Mouse (Mus musculus) MEL (cell line): ENCODE results near the gene Cbr4. TPM values are rescaled to one million over a fixed set of nuclear protein-coding genes. Genes with fewer than 3 reads are reported as not detected.

Experiments used
- DNase-seq: peaks from one replicate; pipeline ENCODE4 v3.0.0; 2011; ENCODE audit warnings: low read depth, low spot score
- H3K27ac ChIP-seq: 2 replicates; pipeline ENCODE4 v1.5.1; 2012; ENCODE audit warnings: low read depth, mild to moderate bottlenecking, control low read depth, low read length, moderate library complexity; ENCODE audit not compliant: control insufficient read depth
- H3K27me3 ChIP-seq, 2 experiments: fragments of 150-350 bp in 1 of 2; sonication (generic) in 1 of 2; 2 replicates each; pipeline ENCODE4 v1.6.1; 2012; ENCODE audit warnings: low read length in 2 of 2, mild to moderate bottlenecking in 2 of 2, improper control_type of control experiment in 1 of 2, moderate library complexity in 1 of 2; ENCODE audit not compliant: insufficient read depth in 2 of 2, control insufficient read depth in 1 of 2
- H3K36me3 ChIP-seq, 2 experiments: 2 replicates each; pipeline ENCODE4 v1.6.1; 2012 to 2014; ENCODE audit warnings: low read length in 2 of 2, improper control_type of control experiment in 1 of 2, inconsistent platforms in 1 of 2, mild to moderate bottlenecking in 1 of 2; ENCODE audit not compliant: insufficient read depth in 2 of 2, control insufficient read depth in 1 of 2
- H3K4me1 ChIP-seq, 2 experiments: fragments of 150-350 bp in 1 of 2; sonication (generic) in 1 of 2; 2 replicates each; pipeline ENCODE4 v1.6.1; 2012; ENCODE audit warnings: low read length in 2 of 2, improper control_type of control experiment in 1 of 2, mild to moderate bottlenecking in 1 of 2; ENCODE audit not compliant: insufficient read depth in 2 of 2, control insufficient read depth in 1 of 2
- H3K4me3 ChIP-seq, 2 experiments: fragments of 150-350 bp in 1 of 2; sonication (generic) in 1 of 2; 2 replicates each; pipeline ENCODE4 v1.5.1; 2012; ENCODE audit warnings: low read depth in 2 of 2, low read length in 2 of 2, mild to moderate bottlenecking in 2 of 2, moderate library complexity in 2 of 2, control low read depth in 1 of 2, improper control_type of control experiment in 1 of 2; ENCODE audit not compliant: control insufficient read depth in 1 of 2, insufficient read depth in 1 of 2
- H3K79me2 ChIP-seq: 2 replicates; pipeline ENCODE4 v1.6.1; 2012; ENCODE audit warnings: mild to moderate bottlenecking, low read length, moderate library complexity; ENCODE audit not compliant: control insufficient read depth, poor library complexity, insufficient read depth
- H3K9ac ChIP-seq: 2 replicates; pipeline ENCODE4 v1.6.1; 2012; ENCODE audit warnings: low read depth, mild to moderate bottlenecking, control low read depth, low read length, moderate library complexity; ENCODE audit not compliant: control insufficient read depth, poor library complexity, severe bottlenecking
- H3K9me3 ChIP-seq: fragments of 150-350 bp; sonication (generic); replicated peaks from 2 replicates; pipeline ENCODE4 v1.6.1; 2012; ENCODE audit warnings: mild to moderate bottlenecking, low read length, improper control_type of control experiment, moderate library complexity; ENCODE audit not compliant: insufficient read depth
- CHD2 ChIP-seq: IDR thresholded peaks from 2 replicates; pipeline ENCODE4 v1.6.1; 2011; ENCODE audit warnings: low read length, improper control_type of control experiment
- ETS1 ChIP-seq: IDR thresholded peaks from 2 replicates; pipeline ENCODE4 v1.6.1; 2012; ENCODE audit warnings: low read depth, mild to moderate bottlenecking, inconsistent platforms, low read length, improper control_type of control experiment, moderate library complexity
- GABPA ChIP-seq: IDR thresholded peaks from 2 replicates; pipeline ENCODE4 v1.6.1; 2012; ENCODE audit warnings: low read depth, mild to moderate bottlenecking, inconsistent platforms, low read length, improper control_type of control experiment, moderate library complexity
- GATA1 ChIP-seq: IDR thresholded peaks from 2 replicates; pipeline ENCODE4 v1.6.1; 2011; ENCODE audit warnings: low read depth, low read length, improper control_type of control experiment
- HCFC1 ChIP-seq: IDR thresholded peaks from 2 replicates; pipeline ENCODE4 v1.6.1; 2012; ENCODE audit warnings: low read depth, mild to moderate bottlenecking, inconsistent platforms, low read length, improper control_type of control experiment, moderate library complexity
- JUND ChIP-seq: IDR thresholded peaks from 2 replicates; pipeline ENCODE4 v1.6.1; 2011; ENCODE audit warnings: low read depth, mild to moderate bottlenecking, improper control_type of control experiment, low read length
- MAX ChIP-seq: IDR thresholded peaks from 2 replicates; pipeline ENCODE4 v1.6.1; 2011; ENCODE audit warnings: low read length, improper control_type of control experiment
- MAZ ChIP-seq: IDR thresholded peaks from 2 replicates; pipeline ENCODE4 v1.6.1; 2012; ENCODE audit warnings: low read depth, mild to moderate bottlenecking, inconsistent platforms, low read length, improper control_type of control experiment
- MEF2A ChIP-seq: IDR thresholded peaks from 2 replicates; pipeline ENCODE4 v1.6.1; 2014; ENCODE audit warnings: low read depth, mild to moderate bottlenecking, inconsistent platforms, low read length, improper control_type of control experiment; ENCODE audit not compliant: poor library complexity, insufficient replicate concordance, severe bottlenecking; ENCODE audit errors: extremely low read depth
- MXI1 ChIP-seq: IDR thresholded peaks from 2 replicates; pipeline ENCODE4 v1.6.1; 2011; ENCODE audit warnings: mild to moderate bottlenecking, low read depth, low read length, improper control_type of control experiment
- MYB ChIP-seq: IDR thresholded peaks from 2 replicates; pipeline ENCODE4 v1.6.1; 2011; ENCODE audit warnings: mild to moderate bottlenecking, low read depth, low read length, improper control_type of control experiment
- MYC ChIP-seq: IDR thresholded peaks from 2 replicates; pipeline ENCODE4 v1.6.1; 2011; ENCODE audit warnings: low read depth, mild to moderate bottlenecking, low read length, improper control_type of control experiment, moderate library complexity
- NELFE ChIP-seq: IDR thresholded peaks from 2 replicates; pipeline ENCODE4 v1.6.1; 2011; ENCODE audit warnings: low read depth, low read length, improper control_type of control experiment
- NRF1 ChIP-seq: IDR thresholded peaks from 2 replicates; pipeline ENCODE4 v1.6.1; 2014; ENCODE audit warnings: low read depth, mild to moderate bottlenecking, inconsistent platforms, low read length, improper control_type of control experiment, moderate library complexity; ENCODE audit not compliant: poor library complexity, insufficient read depth, severe bottlenecking
- POLR2A ChIP-seq, 2 experiments: IDR thresholded peaks; 2 replicates each; pipeline ENCODE4 v1.6.1; 2011 to 2012; ENCODE audit warnings: low read length in 2 of 2, mild to moderate bottlenecking in 2 of 2, control low read depth in 1 of 2, improper control_type of control experiment in 1 of 2, low read depth in 1 of 2, moderate library complexity in 1 of 2; ENCODE audit not compliant: control insufficient read depth in 1 of 2, insufficient read depth in 1 of 2, poor library complexity in 1 of 2
- POLR2AphosphoS2 ChIP-seq: IDR thresholded peaks from 2 replicates; pipeline ENCODE4 v1.6.1; 2011; ENCODE audit warnings: low read length, improper control_type of control experiment
- POLR2AphosphoS5 ChIP-seq: IDR thresholded peaks from 2 replicates; pipeline ENCODE4 v1.6.1; 2012; ENCODE audit warnings: low read depth, borderline replicate concordance, mild to moderate bottlenecking, inconsistent platforms, low read length, moderate library complexity, mixed read lengths
- RAD21 ChIP-seq: IDR thresholded peaks from 2 replicates; pipeline ENCODE4 v1.6.1; 2011; ENCODE audit warnings: mild to moderate bottlenecking, low read depth, low read length, improper control_type of control experiment
- RCOR1 ChIP-seq: IDR thresholded peaks from 2 replicates; pipeline ENCODE4 v1.6.1; 2012; ENCODE audit warnings: low read depth, mild to moderate bottlenecking, inconsistent platforms, low read length, improper control_type of control experiment
- SIN3A ChIP-seq: IDR thresholded peaks from 2 replicates; pipeline ENCODE4 v1.6.1; 2012; ENCODE audit warnings: low read length, improper control_type of control experiment, inconsistent platforms
- TAL1 ChIP-seq: IDR thresholded peaks from 2 replicates; pipeline ENCODE4 v1.6.1; 2012; ENCODE audit warnings: mild to moderate bottlenecking, inconsistent platforms, low read length, moderate library complexity, mixed read lengths
- TCF12 ChIP-seq: IDR thresholded peaks from 2 replicates; pipeline ENCODE4 v1.6.1; 2014; ENCODE audit warnings: low read depth, mild to moderate bottlenecking, inconsistent platforms, low read length, improper control_type of control experiment, moderate library complexity
- UBTF ChIP-seq: IDR thresholded peaks from 2 replicates; pipeline ENCODE4 v1.6.1; 2012; ENCODE audit warnings: low read depth, mild to moderate bottlenecking, inconsistent platforms, low read length, improper control_type of control experiment, moderate library complexity, borderline replicate concordance; ENCODE audit not compliant: insufficient read depth
- USF1 ChIP-seq: IDR thresholded peaks from 2 replicates; pipeline ENCODE4 v1.6.1; 2014; ENCODE audit warnings: low read depth, mild to moderate bottlenecking, inconsistent platforms, low read length, improper control_type of control experiment, moderate library complexity
- ZKSCAN1 ChIP-seq: IDR thresholded peaks from 2 replicates; pipeline ENCODE4 v1.6.1; 2012; ENCODE audit warnings: low read depth, mild to moderate bottlenecking, inconsistent platforms, low read length, improper control_type of control experiment, moderate library complexity
- ZMIZ1 ChIP-seq: IDR thresholded peaks from 2 replicates; pipeline ENCODE4 v1.6.1; 2012; ENCODE audit warnings: low read depth, mild to moderate bottlenecking, inconsistent platforms, low read length, improper control_type of control experiment, moderate library complexity
- polyA plus RNA-seq, 2 experiments: library from polyadenylated mRNA; stranded (reverse) in 1 of 2; unstranded in 1 of 2; fragments of >175 nt in 1 of 2; fragments of >200 nt in 1 of 2; gene quantifications; 2 replicates each; pipeline versions ENCODE4 v1.2.1 to v1.2.4; 2012; ENCODE audit warnings: low replicate concordance in 2 of 2, low read depth in 1 of 2; ENCODE audit not compliant: insufficient read length in 2 of 2, insufficient read depth in 1 of 2, missing spikeins in 1 of 2
- total RNA-seq: library from RNA; depleted of rRNA; stranded (reverse); fragments of 300-350 nt; gene quantifications from 2 replicates; pipeline ENCODE4 v1.2.3, GENCODE M21; 2012

Gene Cbr4
- total and polyA plus RNA-seq, 3 experiments, result 15.4 to 15.8 TPM; not detected in 1

DNA sequence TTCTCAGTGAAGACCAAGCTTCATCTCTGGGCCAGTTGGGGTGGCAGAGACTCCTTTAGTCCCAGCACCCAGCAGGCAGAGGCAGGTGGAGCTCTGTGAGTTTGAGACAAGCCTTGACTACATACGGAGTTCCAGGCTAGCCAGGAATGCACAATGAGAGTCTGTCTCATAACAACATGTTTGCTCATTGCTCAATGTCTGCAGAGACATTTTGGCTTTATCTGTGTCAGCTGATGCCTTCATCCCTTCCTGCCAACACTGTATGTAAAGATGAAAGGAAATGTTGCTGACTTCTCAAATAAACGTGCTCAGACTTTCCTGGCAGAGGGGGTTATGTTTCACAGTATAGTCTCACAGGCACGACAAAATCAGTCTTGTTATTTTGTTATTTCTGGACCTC, 13.4 kb downstream of the Cbr4 start:
- no peaks in the 10 kb centered on the region for H3K36me3 ChIP-seq
- H3K9ac ChIP-seq, result no peak overlapping the region
- no peak overlapping the region for H3K4me3 ChIP-seq
- no peak for DNase-seq
- H3K27me3 ChIP-seq, result no peaks in the 10 kb centered on the region
- TF ChIP-seq HCFC1, result no peak
- TF ChIP-seq ETS1, result no peak
- no peak for TF ChIP-seq RAD21
- TF ChIP-seq UBTF, result no peak
- no peak for TF ChIP-seq POLR2A (IDR thresholded peaks at IDR 0.05; ENCODE audit: control insufficient read depth in 1 of 2, insufficient read depth in 1 of 2, low read depth in 1 of 2, low read length in 2 of 2, poor library complexity in 1 of 2)
- no peak for TF ChIP-seq MYB
- TF ChIP-seq NELFE, result no peak
- no peak for TF ChIP-seq MEF2A
- no peak for TF ChIP-seq POLR2AphosphoS2
- no peak for TF ChIP-seq TAL1
- no peak for TF ChIP-seq CHD2
- TF ChIP-seq ZKSCAN1, result no peak
- no peak for TF ChIP-seq JUND
- no peak for TF ChIP-seq RCOR1
- TF ChIP-seq MYC, result no peak
- TF ChIP-seq SIN3A, result no peak
- no peak for TF ChIP-seq MAX
- no peak for TF ChIP-seq ZMIZ1
- H3K9me3 ChIP-seq, result no peaks in the 10 kb centered on the region
- no peaks in the 10 kb centered on the region for H3K4me1 ChIP-seq
- no peak overlapping the region for H3K27ac ChIP-seq
- H3K79me2 ChIP-seq, result no peaks in the 10 kb centered on the region

GRCm38 (mm10) chr8:61502277-61502676, 14.7 kb downstream of the Cbr4 start:
- H3K9me3 ChIP-seq, result no peaks in the 10 kb centered on the region
- H3K27me3 ChIP-seq, result no peaks in the 10 kb centered on the region
- no peaks in the 10 kb centered on the region for H3K36me3 ChIP-seq
- no peak for TF ChIP-seq RCOR1
- TF ChIP-seq USF1, result no peak
- no peak for TF ChIP-seq CHD2
- TF ChIP-seq MXI1, result no peak
- no peak for TF ChIP-seq NRF1
- no peak for TF ChIP-seq TCF12
- TF ChIP-seq MAZ, result no peak
- TF ChIP-seq JUND, result no peak
- no peak for TF ChIP-seq ZKSCAN1
- TF ChIP-seq POLR2AphosphoS5, result no peak
- no peak for TF ChIP-seq SIN3A
- TF ChIP-seq MAX, result no peak
- no peak for TF ChIP-seq GABPA
- TF ChIP-seq UBTF, result no peak
- TF ChIP-seq GATA1, result no peak
- TF ChIP-seq POLR2A (IDR thresholded peaks at IDR 0.05; ENCODE audit: control insufficient read depth in 1 of 2, insufficient read depth in 1 of 2, low read depth in 1 of 2, low read length in 2 of 2, poor library complexity in 1 of 2), result no peak
- no peak for TF ChIP-seq MYC
- no peak for TF ChIP-seq ETS1
- no peak overlapping the region for H3K4me3 ChIP-seq
- no peak overlapping the region for H3K9ac ChIP-seq
- H3K4me1 ChIP-seq, result no peaks in the 10 kb centered on the region
- no peaks in the 10 kb centered on the region for H3K79me2 ChIP-seq
- DNase-seq, result no peak
- no peak overlapping the region for H3K27ac ChIP-seq
